Mouse (Mus musculus) right cerebral cortex, adult 18-20 months (tissue): ENCODE results near the gene Mrtfb.

Experiments used
- DNase-seq: peaks from one replicate; pipeline ENCODE4 v3.0.0; 2022; ENCODE audit warnings: mixed read lengths

Mrtfb gene

GRCm38 (mm10) chr16:13354431-13354830 is 98.2 kb downstream of the Mrtfb start:
- no peak for DNase-seq

- peak; percentile 91 for DNase-seq
Measured at GRCm38 (mm10) chr16:13357806-13358679, 101.8 kb downstream of the Mrtfb start.

- no peak for DNase-seq
Measured at GRCm38 (mm10) chr16:13358741-13359140, 102.5 kb downstream of the Mrtfb start.

- no peak for DNase-seq
Measured at GRCm38 (mm10) chr16:13359405-13359858, 103.2 kb downstream of the Mrtfb start.

GRCm38 (mm10) chr16:13360208-13360607 is 103.9 kb downstream of the Mrtfb start:
- no peak for DNase-seq

GRCm38 (mm10) chr16:13360835-13361234 is 104.6 kb downstream of the Mrtfb start:
- DNase-seq = no peak

- no peak for DNase-seq
Measured at GRCm38 (mm10) chr16:13363141-13363540, 106.9 kb downstream of the Mrtfb start.

- DNase-seq = no peak
Measured at GRCm38 (mm10) chr16:13364145-13364544, 107.9 kb downstream of the Mrtfb start.

GRCm38 (mm10) chr16:13366256-13366655 is 110.0 kb downstream of the Mrtfb start:
- no peak for DNase-seq

GRCm38 (mm10) chr16:13366802-13367465 is 110.7 kb downstream of the Mrtfb start:
- DNase-seq = peak; percentile 81

- no peak for DNase-seq
Measured at GRCm38 (mm10) chr16:13367466-13367856, 111.2 kb downstream of the Mrtfb start.

GRCm38 (mm10) chr16:13368645-13369044 is 112.4 kb downstream of the Mrtfb start:
- no peak for DNase-seq

- peak; percentile 89 for DNase-seq
Measured at GRCm38 (mm10) chr16:13371740-13372287, 115.5 kb downstream of the Mrtfb start.

GRCm38 (mm10) chr16:13372899-13373533 is 116.7 kb downstream of the Mrtfb start:
- DNase-seq = no peak

GRCm38 (mm10) chr16:13376947-13377486 is 120.7 kb downstream of the Mrtfb start:
- DNase-seq = no peak

- no peak for DNase-seq
Measured at GRCm38 (mm10) chr16:13378157-13378556, 121.9 kb downstream of the Mrtfb start.

- DNase-seq = no peak
Measured at GRCm38 (mm10) chr16:13379865-13380264, 123.6 kb downstream of the Mrtfb start.

- DNase-seq = no peak
Measured at GRCm38 (mm10) chr16:13381771-13382170, 125.5 kb downstream of the Mrtfb start.

- DNase-seq = no peak
Measured at GRCm38 (mm10) chr16:13387306-13387705, 131.0 kb downstream of the Mrtfb start.

GRCm38 (mm10) chr16:13400375-13400774 is 144.1 kb downstream of the Mrtfb start:
- DNase-seq = no peak

- no peak for DNase-seq
Measured at GRCm38 (mm10) chr16:13401591-13401990, 145.3 kb downstream of the Mrtfb start.

- no peak for DNase-seq
Measured at GRCm38 (mm10) chr16:13404656-13405055, 148.4 kb downstream of the Mrtfb start.

GRCm38 (mm10) chr16:13405403-13405802 is 149.1 kb downstream of the Mrtfb start:
- DNase-seq = no peak
